Mouse (Mus musculus) lung, postnatal 0 days (tissue): ENCODE results near the gene Pan3.

Source experiments
- CTCF ChIP-seq: IDR thresholded peaks from 2 replicates; pipeline ENCODE4 v1.5.1; 2016; ENCODE audit warnings: antibody characterized with exemption, mild to moderate bottlenecking
- EP300 ChIP-seq: IDR thresholded peaks from 2 replicates; pipeline ENCODE4 v1.6.1; 2016; ENCODE audit warnings: antibody characterized with exemption, mild to moderate bottlenecking, control low read depth

DNA sequence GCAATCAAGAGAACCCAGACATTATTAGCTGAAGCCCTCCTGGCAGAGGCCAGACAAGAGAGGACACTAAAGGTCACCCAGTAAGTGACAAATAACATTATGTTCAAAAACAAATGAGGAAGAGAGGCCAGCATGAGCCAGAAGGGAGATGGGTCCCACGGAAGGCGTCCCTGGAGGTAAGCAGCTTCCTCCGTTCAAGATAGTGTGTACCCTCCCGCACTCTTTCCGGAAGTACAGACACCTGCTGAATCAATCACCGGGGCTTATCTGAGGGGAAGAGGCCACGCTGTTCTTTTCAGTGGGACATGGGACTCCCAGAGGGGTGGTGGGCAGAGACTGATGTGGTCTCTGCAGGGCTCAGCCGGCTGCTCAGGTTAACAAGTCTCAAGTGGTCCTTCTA lies 149.7 kb downstream of the Pan3 start:
- TF ChIP-seq CTCF (no peak), EP300 (no peak)
